Mouse (Mus musculus): ENCODE data around the gene Mroh2a. TPM values are rescaled to one million over a fixed set of nuclear protein-coding genes. Genes with fewer than 3 reads are reported as not detected.

Mroh2a gene
- polyA plus RNA-seq, 1 experiment, result 0.96 TPM

DNA sequence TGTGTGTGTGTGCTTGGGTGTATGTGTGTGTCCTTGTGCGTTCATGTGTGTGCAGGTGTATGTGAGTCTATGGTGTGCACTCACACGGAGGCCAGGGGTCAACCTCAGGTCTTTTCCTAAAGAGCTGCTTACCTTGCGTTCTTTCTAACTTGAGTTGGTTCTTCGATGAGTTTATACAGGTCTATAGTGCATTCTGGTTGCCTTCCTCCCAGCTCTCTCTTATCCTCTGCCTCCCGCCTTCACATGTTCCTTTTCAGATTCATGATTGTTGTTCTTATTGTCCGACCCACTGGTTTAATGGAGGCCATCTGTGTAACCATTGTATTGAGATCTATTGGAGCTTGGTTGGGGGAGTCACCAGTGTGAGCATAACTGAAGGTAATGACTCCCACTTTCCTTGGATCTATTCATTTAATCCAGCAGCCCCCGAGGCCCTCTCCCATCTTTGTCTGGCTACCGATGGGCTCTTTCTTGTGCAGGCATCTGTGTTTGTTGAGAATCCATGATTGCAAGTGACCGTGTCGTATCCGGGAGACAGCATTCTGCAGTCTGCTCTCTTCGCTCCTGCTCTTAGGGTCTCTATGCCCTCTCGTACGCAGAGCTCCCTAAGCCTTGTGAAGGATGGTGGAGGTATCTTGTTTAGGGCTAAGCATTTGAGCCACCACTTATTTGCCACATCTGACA, 75.4 kb downstream of the Mroh2a start:
- WGBS, result 69% methylated on average over 14 of the region's 14 CpGs
- TF ChIP-seq POLR2A (IDR thresholded peaks at IDR 0.05; ENCODE audit: control insufficient read depth, extremely low read depth, insufficient read depth, low read length, poor library complexity), result no peak
- TF ChIP-seq CTCF (IDR thresholded peaks at IDR 0.05; ENCODE audit: borderline replicate concordance, control insufficient read depth, extremely low read depth, insufficient read depth, low read length, poor library complexity), result no peak
- Histone ChIP-seq H3K27ac (ENCODE audit: control insufficient read depth, insufficient read depth, low read length) (no peak overlapping the region), H3K27me3 (ENCODE audit: control insufficient read depth, insufficient read depth, low read length) (no peaks in the 10 kb centered on the region), H3K4me3 (ENCODE audit: control insufficient read depth, insufficient read depth, low read length) (no peak overlapping the region), H3K4me1 (replicated peaks; ENCODE audit: control insufficient read depth, insufficient read depth, low read length) (no peaks in the 10 kb centered on the region), H3K36me3 (ENCODE audit: control insufficient read depth, insufficient read depth, low read length) (no peaks in the 10 kb centered on the region)
- DNase-seq, result no peak

- Histone ChIP-seq H3K36me3 (ENCODE audit: control insufficient read depth, insufficient read depth, low read length) (no peaks in the 10 kb centered on the region), H3K4me3 (ENCODE audit: control insufficient read depth, insufficient read depth, low read length) (no peak overlapping the region), H3K27ac (ENCODE audit: control insufficient read depth, insufficient read depth, low read length) (no peak overlapping the region), H3K27me3 (ENCODE audit: control insufficient read depth, insufficient read depth, low read length) (no peaks in the 10 kb centered on the region), H3K4me1 (replicated peaks; ENCODE audit: control insufficient read depth, insufficient read depth, low read length) (no peaks in the 10 kb centered on the region)
- no peak for DNase-seq
- TF ChIP-seq CTCF (IDR thresholded peaks at IDR 0.05; ENCODE audit: borderline replicate concordance, control insufficient read depth, extremely low read depth, insufficient read depth, low read length, poor library complexity), result no peak
- TF ChIP-seq POLR2A (IDR thresholded peaks at IDR 0.05; ENCODE audit: control insufficient read depth, extremely low read depth, insufficient read depth, low read length, poor library complexity), result no peak
- WGBS, result 70% methylated on average over 6 of the region's 6 CpGs
Observed at GRCm38 (mm10) chr1:88303762-88304161, 77.0 kb downstream of the Mroh2a start.

GRCm38 (mm10) chr1:88304261-88304985, 77.6 kb downstream of the Mroh2a start:
- no peak for TF ChIP-seq POLR2A (IDR thresholded peaks at IDR 0.05; ENCODE audit: control insufficient read depth, extremely low read depth, insufficient read depth, low read length, poor library complexity)
- TF ChIP-seq CTCF (IDR thresholded peaks at IDR 0.05; ENCODE audit: borderline replicate concordance, control insufficient read depth, extremely low read depth, insufficient read depth, low read length, poor library complexity), result no peak
- Histone ChIP-seq H3K27ac (ENCODE audit: control insufficient read depth, insufficient read depth, low read length) (no peak overlapping the region), H3K36me3 (ENCODE audit: control insufficient read depth, insufficient read depth, low read length) (no peaks in the 10 kb centered on the region), H3K27me3 (ENCODE audit: control insufficient read depth, insufficient read depth, low read length) (no peaks in the 10 kb centered on the region), H3K4me3 (ENCODE audit: control insufficient read depth, insufficient read depth, low read length) (no peak overlapping the region), H3K4me1 (replicated peaks; ENCODE audit: control insufficient read depth, insufficient read depth, low read length) (no peaks in the 10 kb centered on the region)
- DNase-seq, result no peak
- WGBS, result 64% methylated on average over 8 of the region's 8 CpGs

- WGBS, result 49% methylated on average over 6 of the region's 6 CpGs
- Histone ChIP-seq H3K27ac (ENCODE audit: control insufficient read depth, insufficient read depth, low read length) (no peak overlapping the region), H3K36me3 (ENCODE audit: control insufficient read depth, insufficient read depth, low read length) (no peaks in the 10 kb centered on the region), H3K4me1 (replicated peaks; ENCODE audit: control insufficient read depth, insufficient read depth, low read length) (no peaks in the 10 kb centered on the region), H3K27me3 (ENCODE audit: control insufficient read depth, insufficient read depth, low read length) (no peaks in the 10 kb centered on the region), H3K4me3 (ENCODE audit: control insufficient read depth, insufficient read depth, low read length) (no peak overlapping the region)
- TF ChIP-seq POLR2A (IDR thresholded peaks at IDR 0.05; ENCODE audit: control insufficient read depth, extremely low read depth, insufficient read depth, low read length, poor library complexity) (no peak), CTCF (IDR thresholded peaks at IDR 0.05; ENCODE audit: borderline replicate concordance, control insufficient read depth, extremely low read depth, insufficient read depth, low read length, poor library complexity) (no peak)
- no peak for DNase-seq
Observed at GRCm38 (mm10) chr1:88305018-88305795, 78.4 kb downstream of the Mroh2a start.

- no peak for TF ChIP-seq POLR2A (IDR thresholded peaks at IDR 0.05; ENCODE audit: control insufficient read depth, extremely low read depth, insufficient read depth, low read length, poor library complexity)
- no peak for TF ChIP-seq CTCF (IDR thresholded peaks at IDR 0.05; ENCODE audit: borderline replicate concordance, control insufficient read depth, extremely low read depth, insufficient read depth, low read length, poor library complexity)
- Histone ChIP-seq H3K27ac (ENCODE audit: control insufficient read depth, insufficient read depth, low read length) (no peak overlapping the region), H3K4me3 (ENCODE audit: control insufficient read depth, insufficient read depth, low read length) (no peak overlapping the region), H3K27me3 (ENCODE audit: control insufficient read depth, insufficient read depth, low read length) (no peaks in the 10 kb centered on the region), H3K36me3 (ENCODE audit: control insufficient read depth, insufficient read depth, low read length) (no peaks in the 10 kb centered on the region), H3K4me1 (replicated peaks; ENCODE audit: control insufficient read depth, insufficient read depth, low read length) (no peaks in the 10 kb centered on the region)
- 72% methylated on average over 1 of the region's 1 CpGs for whole genome bisulfite sequencing
- no peak for DNase-seq
Observed at GRCm38 (mm10) chr1:88306543-88306942, 79.8 kb downstream of the Mroh2a start.

DNA sequence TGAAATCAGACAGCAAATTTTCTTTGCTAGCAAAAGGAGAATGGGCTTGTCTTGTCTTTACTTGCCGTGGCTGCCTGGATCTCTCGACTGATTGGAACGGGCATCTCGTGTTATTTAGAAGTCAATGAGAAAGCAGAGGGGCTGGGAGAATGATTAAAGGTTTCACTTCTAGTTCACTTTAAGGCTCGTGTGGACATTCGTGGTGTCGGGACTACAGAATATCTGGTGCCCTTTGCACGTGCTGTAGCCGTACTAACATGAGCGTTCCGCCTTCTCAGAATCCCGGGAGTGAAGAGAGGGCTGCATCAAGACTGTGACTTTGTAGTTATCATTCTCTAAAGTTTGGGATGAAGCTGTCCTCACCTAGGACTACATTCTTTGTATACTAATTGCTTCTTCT, 80.4 kb downstream of the Mroh2a start:
- DNase-seq, result no peak
- 69% methylated on average over 12 of the region's 12 CpGs for WGBS
- no peak for TF ChIP-seq CTCF (IDR thresholded peaks at IDR 0.05; ENCODE audit: borderline replicate concordance, control insufficient read depth, extremely low read depth, insufficient read depth, low read length, poor library complexity)
- TF ChIP-seq POLR2A (IDR thresholded peaks at IDR 0.05; ENCODE audit: control insufficient read depth, extremely low read depth, insufficient read depth, low read length, poor library complexity), result no peak

More for the DNA sequence above, 80.4 kb downstream of the Mroh2a start:
- H3K27me3 ChIP-seq (ENCODE audit: control insufficient read depth, insufficient read depth, low read length), result no peaks in the 10 kb centered on the region
- H3K4me3 ChIP-seq (ENCODE audit: control insufficient read depth, insufficient read depth, low read length), result no peak overlapping the region
- no peaks in the 10 kb centered on the region for H3K4me1 ChIP-seq (replicated peaks; ENCODE audit: control insufficient read depth, insufficient read depth, low read length)
- H3K27ac ChIP-seq (ENCODE audit: control insufficient read depth, insufficient read depth, low read length), result no peak overlapping the region
- H3K36me3 ChIP-seq (ENCODE audit: control insufficient read depth, insufficient read depth, low read length), result no peaks in the 10 kb centered on the region

All from thymus, adult 2 months (tissue).